Mouse (Mus musculus): Measurements from ENCODE around the gene Timd4.

DNA sequence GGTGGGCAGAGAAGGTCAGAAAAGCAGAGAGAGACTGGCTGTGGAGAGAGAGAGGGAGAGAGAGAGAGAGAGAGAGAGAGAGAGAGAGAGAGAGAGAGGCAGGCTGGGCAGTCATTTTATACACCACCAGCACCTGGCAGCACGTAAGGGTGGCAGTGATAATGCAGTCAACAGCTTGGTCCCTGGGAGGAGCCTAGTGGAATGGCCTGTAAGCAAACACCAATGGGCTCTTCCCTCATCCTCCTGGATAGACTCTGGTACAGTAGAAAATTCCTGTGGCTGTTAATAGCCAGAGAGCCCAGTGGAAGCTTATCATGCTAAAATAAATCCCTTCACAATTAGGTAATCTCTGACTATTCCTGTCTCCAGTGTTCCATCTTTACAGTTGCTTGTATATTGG is 24.5 kb downstream of the Timd4 start:
- TF ChIP-seq GATA1 (IDR thresholded peaks at IDR 0.05; ENCODE audit: low read length), result no peak
- TF ChIP-seq TAL1 (IDR thresholded peaks at IDR 0.05; ENCODE audit: low read length), result no peak

All from erythroblast, embryonic 14.5 days (primary cell).